Mouse (Mus musculus): ENCODE measurements around the gene 1700028K03Rik.
A peak's percentile ranks its signal among the peaks of the same experiment; 100 is the strongest.

Gene 1700028K03Rik

GRCm38 (mm10) chr5:107534581-107534980 is at the start of gene 1700028K03Rik:
Gene 1700028K03Rik (plus strand): TSS chr5:107534709.
- DNase-seq, result no peak

- no peak for DNase-seq
Observed at GRCm38 (mm10) chr5:107488996-107489395, 45.5 kb upstream of the 1700028K03Rik start.

- no peak for DNase-seq
Observed at GRCm38 (mm10) chr5:107491036-107491435, 43.5 kb upstream of the 1700028K03Rik start.

GRCm38 (mm10) chr5:107492471-107492870 is 42.0 kb upstream of the 1700028K03Rik start:
- DNase-seq, result no peak

- no peak for DNase-seq
Observed at GRCm38 (mm10) chr5:107494759-107495158, 39.8 kb upstream of the 1700028K03Rik start.

GRCm38 (mm10) chr5:107496047-107496446 is 38.5 kb upstream of the 1700028K03Rik start:
- no peak for DNase-seq

GRCm38 (mm10) chr5:107497519-107498501 is 36.7 kb upstream of the 1700028K03Rik start:
- peak; percentile 53 for DNase-seq

DNA sequence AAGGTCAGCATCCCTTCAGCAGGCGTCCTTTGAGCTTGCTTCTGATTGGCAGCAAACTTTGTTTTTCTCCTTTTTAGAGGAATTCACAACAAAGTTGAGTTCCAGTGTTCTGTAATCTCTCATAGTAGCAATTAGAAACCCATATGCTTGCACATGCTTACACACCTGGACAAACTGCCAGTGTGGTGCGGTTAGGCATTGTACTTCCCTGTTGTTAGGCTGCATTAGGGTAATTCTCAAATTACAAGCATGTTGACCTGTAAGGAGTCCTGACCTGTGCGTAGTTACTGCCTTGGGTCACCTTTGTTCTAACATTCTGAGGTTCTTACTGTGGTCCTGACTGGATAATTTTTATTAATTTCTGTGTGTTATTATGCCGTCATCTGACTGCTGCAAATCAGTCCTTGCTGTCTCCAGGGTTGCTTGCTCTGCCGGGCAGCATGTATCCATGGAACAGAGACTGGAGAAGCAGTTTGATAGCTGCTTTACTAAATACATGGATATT is 35.7 kb upstream of the 1700028K03Rik start:
- no peak for DNase-seq

DNA sequence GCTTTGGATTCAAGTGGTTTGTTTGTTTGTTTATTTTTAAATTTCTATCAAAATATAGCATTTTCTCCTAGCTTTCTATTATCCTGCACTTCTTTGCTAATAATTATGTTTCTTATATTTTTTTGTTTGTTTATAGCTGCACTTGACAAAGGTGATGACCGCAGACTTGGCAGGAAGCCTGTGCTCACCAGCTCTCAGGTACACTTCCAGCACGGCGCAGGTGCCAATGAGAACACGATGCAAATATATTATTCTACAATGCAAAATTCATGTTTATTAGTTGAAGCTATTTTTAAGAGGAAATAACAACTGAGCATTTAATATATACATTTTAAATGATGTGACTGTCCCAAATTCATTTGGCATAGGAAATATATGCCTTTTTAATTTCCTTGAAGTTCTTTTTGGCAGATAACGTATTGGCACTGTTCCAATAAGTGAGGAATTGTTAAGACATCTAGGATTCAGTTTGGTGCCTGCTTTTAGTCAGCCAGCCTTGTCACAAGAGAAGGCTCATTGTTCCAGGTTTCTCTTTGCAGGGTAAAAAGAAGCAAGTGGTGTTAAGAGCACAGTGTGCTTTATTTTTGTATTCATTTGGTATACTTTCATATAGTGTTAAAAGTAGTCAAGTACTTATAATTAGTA is 34.5 kb upstream of the 1700028K03Rik start:
- no peak for DNase-seq

DNA sequence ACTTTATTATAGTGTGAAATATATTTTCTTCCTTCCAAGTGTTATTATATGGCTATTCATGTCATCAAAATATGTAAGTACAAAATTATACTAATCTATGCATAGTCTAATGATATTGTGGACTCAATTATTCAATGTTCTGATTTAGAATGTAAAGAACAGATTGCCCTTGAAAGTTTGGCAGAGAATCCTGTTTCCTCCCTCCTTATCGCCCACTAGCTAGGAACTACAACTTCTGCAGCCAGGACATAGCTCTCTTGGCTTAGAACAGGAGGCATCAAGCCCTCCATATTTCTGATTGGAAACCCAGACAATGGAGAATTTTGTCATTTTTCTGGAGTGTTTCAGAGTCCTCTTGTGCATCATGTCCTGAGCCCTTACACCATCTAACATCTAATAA is 33.8 kb upstream of the 1700028K03Rik start:
- DNase-seq, result no peak

DNA sequence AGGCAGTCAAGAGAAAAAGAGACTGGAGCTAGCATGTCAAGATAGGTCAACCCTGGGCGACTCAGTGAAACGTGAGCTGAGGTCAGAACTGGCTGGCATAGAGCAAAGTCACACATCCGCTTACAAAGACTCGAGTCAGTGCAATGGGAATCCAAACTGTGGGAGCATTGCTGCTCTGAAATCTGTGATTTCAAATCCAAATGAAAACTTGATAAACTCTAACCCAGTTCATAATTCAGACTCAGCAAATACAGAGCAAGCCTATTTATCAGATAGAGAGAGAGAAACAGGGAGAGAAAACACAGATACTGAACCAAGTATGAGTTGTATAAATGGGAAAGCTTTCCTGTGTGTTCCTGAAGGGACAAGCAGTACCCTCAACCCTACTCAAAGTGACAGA is 27.2 kb upstream of the 1700028K03Rik start, which contains the start of gene Gm42669:
Gene Gm42669 (plus strand): TSS at position 301 of the 400 bp plus-strand sequence.
- no peak for DNase-seq

- no peak for DNase-seq
Observed at GRCm38 (mm10) chr5:107510503-107510902, 24.0 kb upstream of the 1700028K03Rik start.

DNA sequence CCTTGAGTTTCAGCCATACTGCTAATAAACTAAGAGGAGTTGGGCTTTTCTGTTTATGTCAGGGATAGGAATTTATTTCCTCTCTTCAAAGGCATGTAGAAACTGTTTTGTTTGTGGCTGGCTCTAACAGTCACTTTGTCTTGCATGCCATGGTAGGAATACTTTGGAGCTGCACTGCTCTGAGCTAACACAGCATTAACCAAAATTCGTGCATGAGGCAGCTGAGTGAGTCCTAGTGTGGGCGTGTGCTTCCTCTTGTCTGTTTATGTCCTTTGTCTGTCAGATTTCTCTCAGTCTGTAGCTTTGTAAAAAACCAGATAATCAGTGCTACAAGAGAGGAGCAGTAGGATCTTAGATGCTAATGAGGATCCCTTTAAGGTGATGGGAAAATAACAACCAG is 23.2 kb upstream of the 1700028K03Rik start:
- DNase-seq, result no peak

DNA sequence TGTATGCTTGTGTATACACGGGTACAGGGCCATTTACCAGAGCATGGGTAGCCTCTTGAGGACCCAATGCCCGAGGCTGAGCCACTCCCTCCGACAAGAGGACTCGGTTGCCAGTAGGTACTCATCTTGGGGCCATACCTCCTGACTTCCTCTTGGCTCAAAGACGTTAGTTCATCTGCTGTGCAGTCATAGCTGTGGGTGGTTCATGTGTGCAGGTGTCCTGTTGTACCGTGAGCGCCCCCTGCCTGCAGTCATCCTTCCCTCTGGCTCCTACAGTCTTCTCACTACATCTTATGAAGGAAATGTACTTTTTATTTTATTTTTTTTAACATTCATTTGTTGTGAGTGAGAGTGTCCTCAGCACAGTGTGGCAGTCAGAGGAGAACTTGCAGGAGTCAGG is 20.9 kb upstream of the 1700028K03Rik start:
- DNase-seq, result peak; percentile 63

DNA sequence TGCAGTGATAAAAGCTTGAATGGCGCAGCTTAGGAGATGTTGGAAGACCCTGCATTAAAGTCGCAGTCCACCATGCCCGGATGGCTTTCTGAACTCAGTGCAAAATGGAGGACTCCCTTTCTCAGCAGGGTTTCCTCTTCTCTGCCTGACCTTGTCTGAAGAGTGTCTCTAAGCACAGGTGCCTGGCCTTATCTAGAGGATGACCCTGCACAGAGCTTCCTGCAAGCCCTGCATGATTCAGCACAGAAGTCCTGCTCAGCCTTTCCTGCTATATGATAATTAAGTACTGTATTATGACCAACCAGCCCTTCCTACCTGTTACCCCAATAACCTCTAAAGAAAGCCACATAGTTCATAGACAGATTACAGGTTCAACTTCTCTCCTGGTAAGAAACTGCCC is 19.1 kb upstream of the 1700028K03Rik start:
- no peak for DNase-seq

- DNase-seq, result no peak
Observed at GRCm38 (mm10) chr5:107516087-107516486, 18.4 kb upstream of the 1700028K03Rik start.

DNA sequence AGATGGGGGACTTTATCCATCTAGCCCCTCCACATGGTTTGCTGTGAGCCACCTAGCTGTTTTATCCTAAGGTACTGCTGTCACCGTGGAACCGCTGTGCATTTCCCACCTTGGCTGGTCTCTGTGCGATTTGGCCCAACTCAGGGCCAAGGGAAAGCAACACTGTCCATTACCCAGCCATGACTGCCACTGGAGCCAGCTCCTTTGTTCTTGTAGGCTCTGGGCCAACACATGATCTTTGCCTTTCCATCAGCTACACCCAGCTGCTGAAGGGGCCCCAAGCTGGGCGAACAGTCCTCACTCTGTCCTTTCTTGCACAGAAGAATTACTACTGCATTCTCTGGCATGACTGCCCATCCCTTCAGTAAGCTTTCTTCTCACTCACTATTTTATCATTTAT is 15.9 kb upstream of the 1700028K03Rik start:
- DNase-seq, result no peak

DNA sequence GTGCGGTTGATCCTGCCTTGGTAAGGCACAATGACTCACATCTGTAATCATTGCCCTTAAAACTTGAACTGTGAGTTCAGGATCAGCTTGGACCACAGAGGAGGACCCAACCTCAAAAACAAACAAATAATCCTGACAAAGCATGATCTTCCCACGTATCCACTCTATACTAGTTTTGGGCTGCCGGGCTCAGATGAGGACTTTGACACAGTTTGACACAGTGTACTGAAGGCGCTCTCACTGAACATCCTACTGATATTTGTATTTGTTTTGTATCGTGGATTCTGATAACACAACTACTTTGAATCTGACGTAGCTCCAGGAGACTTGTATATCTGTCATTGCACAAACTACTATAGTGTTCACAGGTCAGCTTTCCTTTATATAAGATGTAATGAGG is 13.1 kb upstream of the 1700028K03Rik start:
- DNase-seq, result no peak

DNA sequence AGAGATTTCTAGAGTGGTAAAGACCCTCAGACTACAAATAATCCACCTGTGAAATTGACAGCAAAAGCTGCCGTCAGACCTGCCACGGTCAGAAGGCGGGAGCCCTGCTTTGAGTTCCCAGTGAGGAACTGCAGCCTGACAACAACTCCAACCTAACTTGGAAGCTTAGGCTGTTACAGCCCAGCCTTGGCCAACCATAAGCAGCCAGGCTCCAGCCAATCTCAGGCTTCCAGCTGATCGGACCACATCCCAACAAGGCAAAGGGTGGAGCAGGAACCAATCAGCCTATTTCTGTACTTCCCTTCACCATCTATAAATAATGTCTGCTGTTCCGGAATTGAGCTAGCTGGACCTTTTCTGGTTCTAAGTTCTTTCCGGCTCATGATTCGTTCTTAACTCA is 12.6 kb upstream of the 1700028K03Rik start:
- no peak for DNase-seq

DNA sequence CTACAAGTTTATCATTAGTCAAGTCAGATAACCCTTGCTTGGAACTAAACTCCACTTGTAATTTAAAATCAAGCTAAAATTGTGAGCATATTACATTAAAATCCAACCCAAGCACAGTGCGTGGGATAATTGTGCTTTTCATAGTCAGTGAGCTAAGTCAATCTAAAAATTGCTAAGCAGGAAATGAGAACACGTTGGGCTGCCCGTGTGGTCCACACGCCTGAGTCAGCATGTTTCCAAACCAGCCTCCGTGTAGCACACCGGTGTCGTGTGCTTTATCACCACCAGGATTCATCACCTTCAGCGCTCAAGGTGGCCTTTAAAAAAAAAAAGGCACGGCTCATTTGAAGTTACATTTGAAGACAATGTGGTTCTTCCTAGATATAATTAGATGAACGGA is 10.2 kb upstream of the 1700028K03Rik start:
- no peak for DNase-seq

DNA sequence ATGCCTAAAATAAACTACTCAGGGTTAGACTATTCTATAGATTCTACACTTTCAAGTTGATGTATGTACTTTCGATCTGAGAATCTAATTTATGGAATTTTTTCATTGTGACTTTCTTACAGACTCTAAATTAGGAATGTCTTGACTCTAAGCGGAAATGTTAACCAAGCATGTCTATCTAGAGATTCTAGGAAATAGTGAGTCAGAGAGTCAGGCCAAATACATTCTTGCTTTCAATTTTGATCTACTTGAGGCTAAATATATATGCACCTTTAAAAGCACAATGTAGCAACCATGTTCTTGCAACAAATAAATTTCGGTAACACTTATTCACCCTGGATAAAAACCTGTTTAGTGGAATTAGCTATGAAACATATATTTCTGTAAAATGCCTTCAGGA is 5.7 kb upstream of the 1700028K03Rik start:
- no peak for DNase-seq

GRCm38 (mm10) chr5:107533590-107533989 is 919 bp upstream of the 1700028K03Rik start:
- no peak for DNase-seq

- peak; percentile 18 for DNase-seq
Observed at GRCm38 (mm10) chr5:107541696-107542095, 7.2 kb downstream of the 1700028K03Rik start.

DNA sequence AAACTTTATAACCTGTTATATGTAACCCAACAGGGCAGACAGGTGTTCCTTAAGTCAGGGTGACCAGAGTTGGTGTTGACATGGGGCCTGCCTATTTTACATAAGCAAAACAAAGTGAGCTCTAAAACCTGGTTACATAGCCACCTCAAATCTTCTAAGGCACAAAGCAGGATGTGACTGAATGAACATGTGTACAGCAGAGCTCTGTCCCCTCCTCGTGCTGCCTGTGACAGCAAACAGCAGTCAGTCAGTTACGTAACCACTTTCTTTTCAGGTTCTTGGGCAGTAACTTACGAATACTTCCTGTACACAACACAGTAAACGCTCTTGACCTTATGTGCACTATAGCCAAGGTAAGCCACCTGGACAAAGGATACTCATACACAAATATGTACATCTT is 11.4 kb downstream of the 1700028K03Rik start:
- no peak for DNase-seq

All from embryo, embryonic 11 days (tissue).